Mouse (Mus musculus) hindbrain, embryonic 10.5 days (tissue): ENCODE data around the gene Gm10778. TPM values are rescaled to one million over a fixed set of nuclear protein-coding genes. Genes with fewer than 3 reads are reported as not detected.
"Not testable (repeated sequence)": the region's sequence is repeated elsewhere in the genome, so short reads cannot be mapped to it uniquely, and the experiment has no call there.

Source experiments
- DNase-seq: peaks from one replicate; pipeline ENCODE4 v3.0.0-alpha.2; 2017; ENCODE audit warnings: low spot score
- H3K27ac ChIP-seq: fragments of 300-500 bp; sonication (generic); 2 replicates; pipeline ENCODE4 v1.5.1; 2016; ENCODE audit warnings: mild to moderate bottlenecking, moderate library complexity
- H3K27me3 ChIP-seq: fragments of 300-500 bp; sonication (generic); 2 replicates; pipeline ENCODE4 v1.6.1; 2016; ENCODE audit warnings: mild to moderate bottlenecking; ENCODE audit not compliant: poor library complexity, insufficient read depth, severe bottlenecking
- H3K36me3 ChIP-seq: fragments of 300-500 bp; sonication (generic); 2 replicates; pipeline ENCODE4 v1.6.1; 2016; ENCODE audit warnings: mild to moderate bottlenecking, moderate library complexity
- H3K4me1 ChIP-seq: fragments of 300-500 bp; sonication (generic); replicated peaks from 2 replicates; pipeline ENCODE4 v1.6.1; 2016; ENCODE audit warnings: mild to moderate bottlenecking
- H3K4me3 ChIP-seq: fragments of 300-500 bp; sonication (generic); 2 replicates; pipeline ENCODE4 v1.5.1; 2016; ENCODE audit warnings: mild to moderate bottlenecking, moderate library complexity
- H3K9me3 ChIP-seq: fragments of 300-500 bp; sonication (generic); 2 replicates; pipeline ENCODE4 v1.6.1; 2016; ENCODE audit warnings: mild to moderate bottlenecking, moderate library complexity
- WGBS: fragments of 180-500 bp; shearing (Covaris S2); methylation state at CpG from one replicate; pipeline ENCODE4 v1.1.7; 2016; 5-methylcytosine and 5-hydroxymethylcytosine counted together
- polyA plus RNA-seq: library from polyadenylated mRNA; unstranded; fragments of >200 nt; fragmentation: Nextera tagmentation; extraction: Ambion mirVana; gene quantifications from 2 replicates; pipeline ENCODE4 v1.2.1, GENCODE M21; 2016

Gene Gm10778
- polyA plus RNA-seq, 1 experiment from 2014 or later, result 3.6 TPM

- not testable (repeated sequence) for H3K4me3 ChIP-seq, DNase-seq, H3K27me3 ChIP-seq, H3K9me3 ChIP-seq, H3K36me3 ChIP-seq, H3K27ac ChIP-seq, H3K4me1 ChIP-seq
- no CpG with 5 or more reads among the region's 46 CpGs for WGBS
These were observed 55.9 kb downstream of the Gm10778 start, which contains the start of gene Zfp433 for GRCm38 (mm10) chr10:81704531-81705301. Zfp433 (plus strand) TSS chr10:81704825.

Other genes starting within 250 kb of the Gm10778 start
- 10.5 and 16.0 TPM in 2 replicates for gene Nfic, start 193.4 kb upstream of the Gm10778 start, polyA plus RNA-seq
- gene Celf5, start 166.3 kb upstream of the Gm10778 start, polyA plus RNA-seq, result 3.1 and 12.9 TPM in 2 replicates
- gene Ncln, start 152.7 kb upstream of the Gm10778 start, polyA plus RNA-seq, result 87.4 and 92.6 TPM in 2 replicates
- 0.39 and 0.42 TPM in 2 replicates for gene S1pr4, start 148.9 kb upstream of the Gm10778 start, polyA plus RNA-seq
- 0.63 and 1.6 TPM in 2 replicates for gene Gna15, start 124.8 kb upstream of the Gm10778 start, polyA plus RNA-seq
- 71.2 and 76.9 TPM in 2 replicates for gene Gna11, start 103.9 kb upstream of the Gm10778 start, polyA plus RNA-seq
- gene Aes, start 89.6 kb upstream of the Gm10778 start, polyA plus RNA-seq, result 297 and 430 TPM in 2 replicates
- 8.6 and 15.7 TPM in 2 replicates for gene Tle2, start 74.5 kb upstream of the Gm10778 start, polyA plus RNA-seq
- gene Tle6, start 48.0 kb upstream of the Gm10778 start, polyA plus RNA-seq, result 6.9 and 7.1 TPM in 2 replicates
- 1.3 and 2.1 TPM in 2 replicates for gene BC025920, start 42.8 kb upstream of the Gm10778 start, polyA plus RNA-seq
- gene Sirt6, start 21.3 kb upstream of the Gm10778 start, polyA plus RNA-seq, result 52.5 and 57.3 TPM in 2 replicates
- gene Ankrd24, start 20.5 kb upstream of the Gm10778 start, polyA plus RNA-seq, result 6.8 and 7.5 TPM in 2 replicates
- gene Zfp433, start 55.8 kb downstream of the Gm10778 start, polyA plus RNA-seq, result 18.0 and 19.8 TPM in 2 replicates
- gene Gm3055, start 122.1 kb downstream of the Gm10778 start, polyA plus RNA-seq, result 9.7 and 12.1 TPM in 2 replicates
- gene Gm4767, start 163.1 kb downstream of the Gm10778 start, polyA plus RNA-seq, result 2.7 and 3.3 TPM in 2 replicates
- gene Gm32687, start 214.9 kb downstream of the Gm10778 start, polyA plus RNA-seq, result 9.3 TPM in 2 replicates